Mouse (Mus musculus): ENCODE measurements around the gene Adgre5. TPM values are rescaled to one million over a fixed set of nuclear protein-coding genes. Genes with fewer than 3 reads are reported as not detected.

The Adgre5 gene
- polyA plus RNA-seq, 1 experiment, result 43.2 TPM

- TF ChIP-seq CTCF (IDR thresholded peaks at IDR 0.05; ENCODE audit: extremely low read depth, insufficient read length, insufficient replicate concordance, low read depth, low read length) (no peak), POLR2A (IDR thresholded peaks at IDR 0.05; ENCODE audit: low read depth, low read length) (no peak)
- Histone ChIP-seq H3K4me3 (ENCODE audit: low read depth, low read length) (no peak overlapping the region), H3K4me1 (ENCODE audit: control insufficient read depth, insufficient read depth, insufficient read length, low read length) (peaks cover 22% of the 10 kb centered on the region), H3K27me3 (ENCODE audit: control insufficient read depth, insufficient read depth, low read length) (no peaks in the 10 kb centered on the region), H3K36me3 (ENCODE audit: control insufficient read depth, insufficient read depth, low read length) (no peaks in the 10 kb centered on the region), H3K27ac (ENCODE audit: insufficient read depth, low read depth, low read length) (no peak overlapping the region)
- WGBS, result 98% methylated on average over 2 of the region's 2 CpGs
These were observed 33.1 kb upstream of the Adgre5 start for GRCm38 (mm10) chr8:83774221-83774620.

- peak overlapping the region; percentile 48; the same call in 1 of the 2 replicates for H3K27ac ChIP-seq (ENCODE audit: insufficient read depth, low read depth, low read length)
- H3K4me1 ChIP-seq (ENCODE audit: control insufficient read depth, insufficient read depth, insufficient read length, low read length), result peaks cover 29% of the 10 kb centered on the region
- no peak for TF ChIP-seq CTCF (IDR thresholded peaks at IDR 0.05; ENCODE audit: extremely low read depth, insufficient read length, insufficient replicate concordance, low read depth, low read length)
- no peak for TF ChIP-seq POLR2A (IDR thresholded peaks at IDR 0.05; ENCODE audit: low read depth, low read length)
- H3K4me3 ChIP-seq (ENCODE audit: low read depth, low read length), result peak overlapping the region; percentile 68
- no peaks in the 10 kb centered on the region for H3K27me3 ChIP-seq (ENCODE audit: control insufficient read depth, insufficient read depth, low read length)
- 18% methylated on average over 6 of the region's 6 CpGs for WGBS
- H3K36me3 ChIP-seq (ENCODE audit: control insufficient read depth, insufficient read depth, low read length), result no peaks in the 10 kb centered on the region
These were observed 32.3 kb upstream of the Adgre5 start for GRCm38 (mm10) chr8:83773452-83773846.

- no peaks in the 10 kb centered on the region for H3K27me3 ChIP-seq (ENCODE audit: control insufficient read depth, insufficient read depth, low read length)
- H3K27ac ChIP-seq (ENCODE audit: insufficient read depth, low read depth, low read length), result peak overlapping the region; percentile 48
- peak overlapping the region; percentile 68 for H3K4me3 ChIP-seq (ENCODE audit: low read depth, low read length)
- no peak for TF ChIP-seq CTCF (IDR thresholded peaks at IDR 0.05; ENCODE audit: extremely low read depth, insufficient read length, insufficient replicate concordance, low read depth, low read length)
- no peak; the same call in 1 of the 2 replicates for TF ChIP-seq POLR2A (IDR thresholded peaks at IDR 0.05; ENCODE audit: low read depth, low read length)
- 17% methylated on average over 25 of the region's 25 CpGs for WGBS
- peaks cover 32% of the 10 kb centered on the region for H3K4me1 ChIP-seq (ENCODE audit: control insufficient read depth, insufficient read depth, insufficient read length, low read length)
- H3K36me3 ChIP-seq (ENCODE audit: control insufficient read depth, insufficient read depth, low read length), result no peaks in the 10 kb centered on the region
These were observed 31.8 kb upstream of the Adgre5 start for GRCm38 (mm10) chr8:83772701-83773451.

- peaks cover 32% of the 10 kb centered on the region for H3K4me1 ChIP-seq (ENCODE audit: control insufficient read depth, insufficient read depth, insufficient read length, low read length)
- no peak overlapping the region for H3K4me3 ChIP-seq (ENCODE audit: low read depth, low read length)
- TF ChIP-seq CTCF (IDR thresholded peaks at IDR 0.05; ENCODE audit: extremely low read depth, insufficient read length, insufficient replicate concordance, low read depth, low read length) (no peak), POLR2A (IDR thresholded peaks at IDR 0.05; ENCODE audit: low read depth, low read length) (no peak)
- WGBS, result 78% methylated on average over 4 of the region's 4 CpGs
- no peaks in the 10 kb centered on the region for H3K27me3 ChIP-seq (ENCODE audit: control insufficient read depth, insufficient read depth, low read length)
- H3K27ac ChIP-seq (ENCODE audit: insufficient read depth, low read depth, low read length), result no peak overlapping the region
- no peaks in the 10 kb centered on the region for H3K36me3 ChIP-seq (ENCODE audit: control insufficient read depth, insufficient read depth, low read length)
These were observed 30.7 kb upstream of the Adgre5 start for GRCm38 (mm10) chr8:83771791-83772190.

GRCm38 (mm10) chr8:83770669-83771068, 29.5 kb upstream of the Adgre5 start:
- Histone ChIP-seq H3K27ac (ENCODE audit: insufficient read depth, low read depth, low read length) (no peak overlapping the region), H3K4me1 (ENCODE audit: control insufficient read depth, insufficient read depth, insufficient read length, low read length) (peaks cover 30% of the 10 kb centered on the region), H3K4me3 (ENCODE audit: low read depth, low read length) (no peak overlapping the region), H3K27me3 (ENCODE audit: control insufficient read depth, insufficient read depth, low read length) (no peaks in the 10 kb centered on the region), H3K36me3 (ENCODE audit: control insufficient read depth, insufficient read depth, low read length) (no peaks in the 10 kb centered on the region)
- 88% methylated on average over 2 of the region's 2 CpGs for WGBS
- no peak for TF ChIP-seq POLR2A (IDR thresholded peaks at IDR 0.05; ENCODE audit: low read depth, low read length)
- no peak for TF ChIP-seq CTCF (IDR thresholded peaks at IDR 0.05; ENCODE audit: extremely low read depth, insufficient read length, insufficient replicate concordance, low read depth, low read length)

- no peaks in the 10 kb centered on the region for H3K27me3 ChIP-seq (ENCODE audit: control insufficient read depth, insufficient read depth, low read length)
- no peak overlapping the region for H3K27ac ChIP-seq (ENCODE audit: insufficient read depth, low read depth, low read length)
- H3K36me3 ChIP-seq (ENCODE audit: control insufficient read depth, insufficient read depth, low read length), result no peaks in the 10 kb centered on the region
- 24% methylated on average over 7 of the region's 7 CpGs for WGBS
- H3K4me1 ChIP-seq (ENCODE audit: control insufficient read depth, insufficient read depth, insufficient read length, low read length), result peaks cover 30% of the 10 kb centered on the region
- TF ChIP-seq POLR2A (IDR thresholded peaks at IDR 0.05; ENCODE audit: low read depth, low read length), result no peak
- no peak for TF ChIP-seq CTCF (IDR thresholded peaks at IDR 0.05; ENCODE audit: extremely low read depth, insufficient read length, insufficient replicate concordance, low read depth, low read length)
- no peak overlapping the region for H3K4me3 ChIP-seq (ENCODE audit: low read depth, low read length)
These were observed 28.6 kb upstream of the Adgre5 start for GRCm38 (mm10) chr8:83769720-83770119.

GRCm38 (mm10) chr8:83768526-83768925, 27.4 kb upstream of the Adgre5 start:
- TF ChIP-seq CTCF (IDR thresholded peaks at IDR 0.05; ENCODE audit: extremely low read depth, insufficient read length, insufficient replicate concordance, low read depth, low read length), result no peak
- TF ChIP-seq POLR2A (IDR thresholded peaks at IDR 0.05; ENCODE audit: low read depth, low read length), result no peak
- peak overlapping the region; percentile 58 for H3K27ac ChIP-seq (ENCODE audit: insufficient read depth, low read depth, low read length)

More at GRCm38 (mm10) chr8:83768526-83768925, 27.4 kb upstream of the Adgre5 start:
- no peak overlapping the region for H3K4me3 ChIP-seq (ENCODE audit: low read depth, low read length)
- WGBS, result 2% methylated on average over 5 of the region's 5 CpGs
- H3K4me1 ChIP-seq (ENCODE audit: control insufficient read depth, insufficient read depth, insufficient read length, low read length), result peaks cover 28% of the 10 kb centered on the region
- H3K27me3 ChIP-seq (ENCODE audit: control insufficient read depth, insufficient read depth, low read length), result no peaks in the 10 kb centered on the region
- H3K36me3 ChIP-seq (ENCODE audit: control insufficient read depth, insufficient read depth, low read length), result no peaks in the 10 kb centered on the region
